Mouse (Mus musculus): ENCODE measurements around the gene Ccl24. TPM values are rescaled to one million over a fixed set of nuclear protein-coding genes. Genes with fewer than 3 reads are reported as not detected.

Gene Ccl24
- polyA plus RNA-seq, 1 experiment from 2014 or later = 8.6 TPM

Other genes with a start within 250 kb of the Ccl24 start
- 0.30 and 0.35 TPM in 2 replicates for gene Fkbp6, start 223.0 kb downstream of the Ccl24 start, polyA plus RNA-seq (2015; fragmentation: Nextera tagmentation; extraction: Ambion mirVana)
- 1.2 and 1.3 TPM in 2 replicates for gene Trim50, start 219.8 kb downstream of the Ccl24 start, polyA plus RNA-seq (2015; fragmentation: Nextera tagmentation; extraction: Ambion mirVana)
- gene Nsun5, start 203.1 kb downstream of the Ccl24 start, polyA plus RNA-seq (2015; fragmentation: Nextera tagmentation; extraction: Ambion mirVana) = 31.5 and 34.6 TPM in 2 replicates
- gene Pom121, start 178.5 kb downstream of the Ccl24 start, polyA plus RNA-seq (2015; fragmentation: Nextera tagmentation; extraction: Ambion mirVana) = 7.7 and 8.7 TPM in 2 replicates
- gene Hip1, start 27.9 kb downstream of the Ccl24 start, polyA plus RNA-seq (2015; fragmentation: Nextera tagmentation; extraction: Ambion mirVana) = 22.2 and 26.5 TPM in 2 replicates
- not detected in 2 replicates for gene Ccl26, start 9.5 kb downstream of the Ccl24 start, polyA plus RNA-seq (2015; fragmentation: Nextera tagmentation; extraction: Ambion mirVana)
- 41.3 and 46.0 TPM in 2 replicates for gene Rhbdd2, start 59.6 kb upstream of the Ccl24 start, polyA plus RNA-seq (2015; fragmentation: Nextera tagmentation; extraction: Ambion mirVana)
- gene Por, start 97.0 kb upstream of the Ccl24 start, polyA plus RNA-seq (2015; fragmentation: Nextera tagmentation; extraction: Ambion mirVana) = 136 and 177 TPM in 2 replicates
- gene Tmem120a, start 171.4 kb upstream of the Ccl24 start, polyA plus RNA-seq (2015; fragmentation: Nextera tagmentation; extraction: Ambion mirVana) = 44.1 and 46.0 TPM in 2 replicates
- 0.27 TPM in 1 of 2 replicates, not detected in the other for gene Styxl1, start 205.3 kb upstream of the Ccl24 start, polyA plus RNA-seq (2015; fragmentation: Nextera tagmentation; extraction: Ambion mirVana)
- 547 and 553 TPM in 2 replicates for gene Mdh2, start 205.4 kb upstream of the Ccl24 start, polyA plus RNA-seq (2015; fragmentation: Nextera tagmentation; extraction: Ambion mirVana)
- gene Srrm3, start 233.8 kb upstream of the Ccl24 start, polyA plus RNA-seq (2015; fragmentation: Nextera tagmentation; extraction: Ambion mirVana) = 1.2 TPM in 2 replicates